Mouse (Mus musculus): Measurements from ENCODE around the gene Scp2d1.
"Not testable (repeated sequence)": the region's sequence is repeated elsewhere in the genome, so short reads cannot be mapped to it uniquely, and the experiment has no call there.

Gene Scp2d1

GRCm38 (mm10) chr2:144823356-144823755 is at the start of gene Scp2d1:
Scp2d1 (plus strand) TSS chr2:144823656.
- DNase-seq, result not testable (repeated sequence)

GRCm38 (mm10) chr2:144774636-144775160 is 48.8 kb upstream of the Scp2d1 start:
- DNase-seq, result no peak

DNA sequence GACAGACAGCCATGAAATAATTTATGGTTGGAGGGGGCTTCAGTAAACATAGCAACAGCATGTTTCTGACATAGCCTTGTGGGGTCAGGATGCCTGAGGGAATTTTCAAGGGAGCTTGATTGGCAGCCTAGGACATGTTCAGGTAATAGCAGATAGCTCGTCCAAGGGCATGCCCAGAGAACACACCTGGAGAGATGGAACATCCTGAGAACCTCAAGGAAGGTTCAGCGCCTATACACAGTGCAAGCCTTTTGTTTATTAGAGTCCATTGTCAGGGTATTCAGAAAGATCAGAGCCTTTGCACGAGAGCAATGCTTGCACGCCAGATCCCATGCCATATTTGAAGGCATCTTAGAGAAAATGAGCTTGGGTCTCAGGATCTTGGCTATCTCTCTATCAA is 47.8 kb upstream of the Scp2d1 start:
- no peak for DNase-seq

- DNase-seq, result no peak
These were observed 44.2 kb upstream of the Scp2d1 start for GRCm38 (mm10) chr2:144779263-144779662.

GRCm38 (mm10) chr2:144780731-144781130 is 42.7 kb upstream of the Scp2d1 start:
- no peak for DNase-seq

DNA sequence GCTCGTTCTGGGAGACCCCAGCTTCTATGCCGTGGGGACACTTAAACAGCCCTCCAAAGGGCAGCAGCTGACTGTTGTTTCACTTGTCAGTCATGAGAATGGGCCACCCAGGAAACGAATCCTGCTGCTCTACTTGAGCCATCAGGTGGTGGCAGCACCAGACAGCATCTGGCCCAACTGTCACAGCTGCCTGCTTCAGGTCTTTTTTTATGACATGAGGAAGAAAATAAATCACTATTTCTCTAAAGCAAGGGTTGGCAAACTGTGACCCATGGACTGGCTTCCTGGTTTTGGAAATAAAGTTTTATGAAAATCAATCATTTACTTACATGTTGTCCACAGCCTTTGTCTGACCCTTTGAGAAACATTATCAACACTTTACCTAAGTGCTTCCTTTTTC is 41.6 kb upstream of the Scp2d1 start:
- no peak for DNase-seq

DNA sequence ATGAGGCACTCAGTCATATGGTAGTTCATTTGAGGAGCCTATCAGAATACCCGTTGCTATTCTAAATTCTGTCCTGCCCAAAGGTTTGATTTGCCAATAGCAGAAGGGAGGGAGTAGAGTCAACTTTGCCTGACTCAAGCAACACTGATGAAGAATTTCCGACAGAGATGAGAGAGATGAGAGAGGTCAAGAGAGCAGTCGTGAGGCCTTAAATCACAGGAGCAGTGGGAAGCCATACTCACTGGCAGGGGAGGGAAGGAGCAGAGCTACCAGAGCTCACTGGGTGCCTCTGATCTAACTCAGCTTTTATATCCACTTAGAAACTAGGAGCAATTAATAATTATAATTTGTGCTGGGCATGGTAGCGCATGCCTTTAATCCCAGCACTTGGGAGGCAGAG is 41.0 kb upstream of the Scp2d1 start:
- no peak for DNase-seq

GRCm38 (mm10) chr2:144783190-144783589 is 40.3 kb upstream of the Scp2d1 start:
- DNase-seq, result no peak

- no peak for DNase-seq
These were observed 39.6 kb upstream of the Scp2d1 start for GRCm38 (mm10) chr2:144783831-144784230.

DNA sequence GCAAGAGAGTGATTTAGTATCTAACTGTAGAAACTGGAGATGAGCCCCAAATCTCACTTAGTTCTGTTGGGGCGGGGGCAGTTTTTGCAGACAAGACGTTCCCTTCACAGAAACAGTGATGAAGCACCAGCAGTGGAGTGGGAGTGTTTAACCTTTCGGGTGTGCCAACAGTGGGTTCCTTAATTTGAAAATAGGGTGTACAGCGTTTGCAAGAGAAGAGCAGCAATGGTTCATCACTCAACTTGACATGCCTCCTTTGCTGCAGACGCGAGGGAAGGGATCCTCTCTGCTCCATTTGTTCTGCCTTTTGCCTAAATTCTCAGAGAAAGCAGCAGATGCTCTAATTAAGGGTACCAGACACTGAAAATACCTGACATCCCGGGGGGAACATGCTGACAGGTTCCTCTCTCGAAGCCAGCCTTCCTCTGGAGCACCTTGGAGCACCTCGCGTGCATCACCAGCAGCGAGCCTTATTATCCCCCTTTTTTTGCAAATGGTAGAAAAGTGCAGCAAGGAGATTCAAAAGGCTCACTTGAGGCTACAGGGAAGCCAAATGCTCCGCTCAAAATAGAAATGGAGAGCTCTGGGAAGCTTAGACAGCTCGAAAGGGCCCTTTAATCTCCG is 31.7 kb upstream of the Scp2d1 start:
- DNase-seq, result no peak

DNA sequence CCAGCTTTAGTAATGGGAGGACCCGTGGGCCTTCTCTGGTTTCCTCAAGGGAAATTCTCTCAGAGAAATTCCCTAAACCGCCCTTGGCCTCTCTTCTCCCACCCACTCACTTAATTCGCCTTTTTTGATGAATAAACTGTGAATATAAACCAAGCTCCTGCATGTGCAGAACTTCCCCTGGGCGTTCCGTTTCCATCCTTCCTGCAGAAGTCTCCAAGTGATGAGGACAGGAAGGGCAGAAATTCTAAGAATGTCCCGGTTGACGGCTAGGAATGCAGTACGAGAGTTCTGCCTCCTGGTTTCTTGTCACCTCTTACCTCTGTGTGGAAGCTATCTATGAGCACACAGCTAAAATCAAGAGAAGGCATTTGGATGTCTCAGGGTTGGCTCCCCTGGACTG is 25.9 kb upstream of the Scp2d1 start:
- DNase-seq, result no peak

DNA sequence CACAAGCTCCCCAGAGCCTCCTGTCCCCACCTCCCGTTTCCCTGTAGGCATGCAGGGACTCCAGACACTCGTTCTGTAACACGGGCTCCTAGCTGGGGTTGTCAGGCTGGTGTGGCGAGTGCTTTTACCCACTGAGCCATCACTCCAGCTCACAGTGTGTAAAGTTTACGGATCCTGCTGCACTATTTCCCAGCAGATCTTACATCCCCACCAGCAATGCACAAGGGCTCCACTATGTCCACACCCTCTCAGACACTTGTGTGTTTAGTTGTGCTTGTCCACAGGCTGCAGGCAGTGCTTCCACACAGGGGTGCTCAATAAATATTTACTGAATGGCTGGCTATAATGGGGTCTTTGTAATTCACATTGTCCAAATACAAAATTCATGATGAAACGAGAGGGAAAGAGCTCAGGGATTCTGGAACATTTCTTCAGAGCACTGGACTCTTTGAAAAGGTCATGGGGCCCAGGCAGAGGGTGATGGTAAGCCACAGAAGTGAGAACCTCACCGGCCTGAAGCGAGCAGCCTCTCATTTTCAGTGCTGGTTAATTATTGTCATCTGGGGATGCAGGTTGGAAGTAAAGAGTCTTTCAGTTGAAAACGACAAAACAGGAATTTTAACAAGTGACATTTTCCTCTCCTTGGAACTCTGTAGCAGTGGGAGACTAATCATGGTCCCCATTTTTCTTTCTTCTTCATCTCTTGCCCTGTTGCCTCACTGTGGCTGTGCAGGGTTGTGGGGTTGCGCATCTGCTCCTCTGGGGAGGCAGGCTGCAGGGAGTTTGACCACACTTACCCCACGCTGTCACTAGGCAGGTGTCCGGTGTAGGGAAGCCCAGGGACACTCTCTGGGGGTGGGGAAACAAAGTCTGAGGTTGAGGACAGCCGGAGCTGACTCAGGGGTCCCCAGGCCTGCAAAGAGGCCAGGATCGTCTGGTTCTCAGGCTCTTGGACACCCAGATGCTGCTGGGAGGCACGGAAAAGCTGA is 15.4 kb upstream of the Scp2d1 start:
- no peak for DNase-seq

DNA sequence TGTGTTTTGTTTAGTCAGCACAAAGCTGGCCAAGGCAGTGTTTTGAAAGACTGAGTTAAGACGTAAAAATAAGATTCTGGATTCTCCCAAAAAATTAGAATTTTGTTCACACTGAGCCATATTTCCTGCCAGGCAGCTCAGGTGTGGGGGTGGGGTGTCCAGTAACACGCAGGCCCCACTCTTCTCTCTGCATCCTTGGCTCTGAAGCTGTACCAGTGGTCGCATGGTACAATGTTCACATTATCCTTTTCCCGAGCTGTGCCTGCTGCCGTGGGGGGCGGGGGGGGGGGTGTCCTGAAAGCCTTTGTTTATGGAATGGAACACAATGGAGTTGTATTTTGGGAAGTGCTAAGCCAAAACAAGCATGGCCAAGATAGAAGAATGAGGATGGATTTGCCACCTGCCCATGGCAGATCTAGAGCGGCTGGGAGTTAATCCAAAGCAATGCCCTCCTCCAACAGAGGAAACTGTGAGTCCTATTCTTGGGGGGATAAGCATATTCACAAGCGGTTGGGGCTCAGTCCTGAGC is 5.1 kb downstream of the Scp2d1 start:
- no peak for DNase-seq

DNA sequence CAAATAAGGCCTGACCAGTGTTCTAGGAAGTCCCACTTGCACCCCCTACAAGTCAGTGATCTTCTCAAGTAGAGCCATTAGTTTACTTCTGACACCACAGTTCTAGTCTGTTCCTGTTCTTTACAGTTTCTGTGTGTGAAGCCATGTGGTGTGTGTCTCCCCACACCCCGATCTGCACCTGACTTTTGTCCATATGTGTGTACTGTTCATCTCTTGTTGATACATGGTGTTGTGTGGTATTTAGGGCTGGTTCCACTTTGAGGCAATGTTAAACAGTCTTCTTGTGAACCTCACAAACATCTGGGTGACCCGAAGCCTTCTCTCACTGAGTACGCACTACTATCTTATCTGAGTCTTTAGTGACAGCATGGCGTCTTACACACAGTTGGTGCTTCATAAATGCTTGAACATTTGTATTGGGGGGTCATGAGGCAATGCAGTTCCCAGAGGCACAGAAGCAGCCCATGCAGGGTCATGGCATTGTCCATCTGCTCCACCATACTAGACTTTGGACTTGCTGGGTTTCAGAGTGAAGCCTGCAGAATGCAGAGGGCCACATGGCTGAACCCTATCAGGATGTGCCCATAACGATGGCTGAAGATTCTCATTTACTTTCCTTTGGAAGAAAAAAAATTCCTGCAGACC is 13.3 kb downstream of the Scp2d1 start:
- DNase-seq, result no peak

GRCm38 (mm10) chr2:144837312-144837679 is 13.8 kb downstream of the Scp2d1 start:
- no peak for DNase-seq

DNA sequence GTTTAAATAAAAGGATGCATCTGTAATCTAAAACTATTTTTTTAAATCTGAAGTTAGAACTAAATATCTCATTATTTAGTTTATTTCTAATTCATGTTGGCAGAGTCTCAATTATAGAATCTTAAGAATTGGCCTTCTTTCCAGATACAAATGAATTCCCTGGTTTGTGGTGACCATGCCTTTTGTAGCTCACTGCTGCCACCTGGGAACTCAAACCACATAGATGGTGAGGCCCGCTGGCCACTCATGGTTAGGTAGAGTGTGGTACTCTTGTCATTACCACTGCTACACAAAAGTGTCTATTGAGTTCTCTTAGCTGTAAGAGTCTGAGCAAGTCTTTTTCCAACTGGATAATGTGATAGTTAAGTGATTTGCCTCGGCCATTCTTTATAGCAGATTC is 45.4 kb downstream of the Scp2d1 start:
- no peak for DNase-seq
